Mouse (Mus musculus) CH12.LX (cell line): ENCODE measurements at regions not wholly inside any gene's neighbourhood (a gene's known extent, or its start where the extent isn't known, plus 50 kb on each side); places are given as distances from the start of the nearest gene placed in this dataset.
A peak's percentile ranks its signal among the peaks of the same experiment; 100 is the strongest.

Experiments used
- CTCF ChIP-seq, 2 experiments: IDR thresholded peaks in 1 of 2; conservative IDR thresholded peaks in 1 of 2; 2 replicates each; pipeline ENCODE4 v1.5.1; 2011 to 2012; ENCODE audit warnings: low read depth in 2 of 2, low read length in 2 of 2, improper control_type of control experiment in 1 of 2, inconsistent platforms in 1 of 2, mild to moderate bottlenecking in 1 of 2, moderate library complexity in 1 of 2
- EP300 ChIP-seq: IDR thresholded peaks from 2 replicates; pipeline ENCODE4 v1.6.1; 2011; ENCODE audit warnings: low read length, improper control_type of control experiment
- KAT2A ChIP-seq: IDR thresholded peaks from 2 replicates; pipeline ENCODE4 v1.6.1; 2012; ENCODE audit warnings: low read length, improper control_type of control experiment, inconsistent platforms; ENCODE audit not compliant: insufficient replicate concordance
- MAFK ChIP-seq: IDR thresholded peaks from 2 replicates; pipeline ENCODE4 v1.6.1; 2011; ENCODE audit warnings: low read length, improper control_type of control experiment; ENCODE audit not compliant: insufficient replicate concordance
- MAX ChIP-seq: IDR thresholded peaks from 2 replicates; pipeline ENCODE4 v1.6.1; 2011; ENCODE audit warnings: low read length, improper control_type of control experiment
- MXI1 ChIP-seq: IDR thresholded peaks from 2 replicates; pipeline ENCODE4 v1.6.1; 2011; ENCODE audit warnings: mild to moderate bottlenecking, low read depth, low read length, improper control_type of control experiment
- NRF1 ChIP-seq: IDR thresholded peaks from 2 replicates; pipeline ENCODE4 v1.6.1; 2014; ENCODE audit warnings: low read depth, mild to moderate bottlenecking, inconsistent platforms, low read length, improper control_type of control experiment, moderate library complexity
- POLR2A ChIP-seq: IDR thresholded peaks from 2 replicates; pipeline ENCODE4 v1.6.1; 2011; ENCODE audit warnings: low read depth, mild to moderate bottlenecking, improper control_type of control experiment, low read length
- RCOR1 ChIP-seq: conservative IDR thresholded peaks from 2 replicates; pipeline ENCODE4 v1.6.1; 2012; ENCODE audit warnings: low read depth, mild to moderate bottlenecking, inconsistent platforms, low read length, improper control_type of control experiment
- TBP ChIP-seq: conservative IDR thresholded peaks from 2 replicates; pipeline ENCODE4 v1.6.1; 2011; ENCODE audit warnings: low read depth, low read length, improper control_type of control experiment
- USF1 ChIP-seq: IDR thresholded peaks from 2 replicates; pipeline ENCODE4 v1.6.1; 2014; ENCODE audit warnings: low read depth, mild to moderate bottlenecking, inconsistent platforms, low read length, improper control_type of control experiment
- ZC3H11A ChIP-seq: IDR thresholded peaks from 2 replicates; pipeline ENCODE4 v1.6.1; 2012; ENCODE audit warnings: low read depth, mild to moderate bottlenecking, inconsistent platforms, low read length, improper control_type of control experiment
- ZKSCAN1 ChIP-seq: IDR thresholded peaks from 2 replicates; pipeline ENCODE4 v1.6.1; 2012; ENCODE audit warnings: low read depth, inconsistent platforms, low read length, improper control_type of control experiment, borderline replicate concordance

DNA sequence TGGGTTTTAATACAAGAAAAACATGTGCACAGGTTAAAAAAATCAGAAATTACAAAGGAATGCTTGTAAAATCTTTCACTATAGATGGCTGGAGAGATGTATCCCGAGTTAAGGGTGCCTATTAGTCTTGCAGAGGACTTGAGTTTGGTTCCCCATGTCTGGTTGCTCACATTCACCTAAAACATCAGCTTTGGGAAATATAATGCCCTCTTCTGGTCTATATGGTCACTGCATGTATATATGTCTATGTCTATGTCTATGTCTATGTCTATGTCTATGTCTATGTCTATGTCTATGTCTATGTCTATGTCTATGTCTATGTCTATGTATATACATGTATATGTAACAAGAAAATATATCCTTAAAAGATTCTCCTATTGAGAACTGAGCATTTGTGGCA is 196.8 kb upstream of the Xylt1 start:
- TF ChIP-seq TBP (no peak), RCOR1 (no peak), NRF1 (no peak), ZC3H11A (peak; percentile 14; the same call in 1 of the 2 replicates), KAT2A (no peak), MAFK (no peak), USF1 (no peak), ZKSCAN1 (no peak), POLR2A (no peak), EP300 (no peak), CTCF (conservative IDR thresholded peaks at IDR 0.05 in 1 of 2, IDR thresholded peaks at IDR 0.05 in 1 of 2; ENCODE audit: low read depth in 2 of 2, low read length in 2 of 2) (peak in 1 of 2 experiments; percentile 59; a peak in 2 of 4 replicates), MAX (no peak), MXI1 (no peak)
